Mouse (Mus musculus): ENCODE data around the gene Zyg11b. TPM values are rescaled to one million over a fixed set of nuclear protein-coding genes. Genes with fewer than 3 reads are reported as not detected.

Zyg11b gene
- polyA plus RNA-seq, 1 experiment from 2014 or later: 5.7 TPM

DNA sequence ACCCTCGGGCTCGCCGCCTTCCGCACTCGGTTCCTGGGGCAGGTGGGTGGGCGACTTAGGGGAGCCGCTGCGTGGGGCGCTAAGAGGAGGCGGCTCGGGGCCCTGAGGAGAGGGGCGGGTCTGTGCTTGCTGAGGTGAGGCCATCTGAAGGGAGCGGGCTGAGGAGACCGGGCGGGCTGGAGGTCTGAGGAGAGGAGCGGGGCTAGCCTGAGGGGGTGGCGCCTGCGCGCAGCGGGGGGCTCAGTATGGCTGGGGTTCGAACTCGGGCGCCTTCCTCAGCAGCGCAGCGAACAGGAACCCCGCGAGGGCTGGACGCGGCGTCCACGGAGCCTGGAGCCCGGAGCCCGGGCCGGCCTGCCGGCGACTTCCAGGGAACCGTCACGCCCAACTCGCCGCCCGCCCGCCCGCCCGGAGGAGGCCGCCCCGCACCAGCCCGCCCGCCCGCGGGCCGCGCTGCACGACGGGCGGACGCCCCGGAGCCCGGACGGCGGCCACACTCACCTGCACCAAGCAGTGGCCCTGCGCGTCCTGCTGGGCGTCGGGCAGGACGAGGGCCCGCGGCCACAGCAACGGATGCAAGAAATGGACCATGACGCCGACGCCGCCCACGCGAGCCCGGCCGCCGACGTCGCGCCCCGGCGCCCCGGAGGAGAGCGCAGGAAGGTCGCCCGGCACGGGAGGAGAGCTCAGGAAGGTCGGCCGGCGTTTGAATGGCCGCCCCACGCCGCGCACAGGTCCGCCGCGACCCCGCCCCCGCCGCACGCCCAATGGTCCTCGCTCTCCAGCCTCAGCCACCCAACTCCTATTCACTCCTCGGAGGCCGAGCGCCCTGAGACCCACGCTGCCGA is 83.3 kb downstream of the Zyg11b start, which contains the start of gene Zyg11a:
Gene Zyg11a, minus strand, starts transcription at position 717 of the 848 bp plus-strand sequence.
- peak within 1 kb of the TSS; percentile 63 for H3K9ac ChIP-seq (ENCODE audit: low read depth, low read length)
- peak; percentile 80 for ATAC-seq
- H3K36me3 ChIP-seq (ENCODE audit: control insufficient read depth, insufficient read depth, low read length): no peaks in the 10 kb centered on the region
- H3K27ac ChIP-seq (ENCODE audit: low read length): no peak within 1 kb of the TSS
- no peaks in the 10 kb centered on the region for H3K9me3 ChIP-seq (ENCODE audit: control insufficient read depth, low read length)
- WGBS: 2% methylated on average over 81 of the region's 107 CpGs
- H3K4me3 ChIP-seq (ENCODE audit: low read length): peak within 1 kb of the TSS; percentile 62
- H3K27me3 ChIP-seq (replicated peaks; ENCODE audit: control insufficient read depth, insufficient read depth, low read length): peaks cover 6% of the 10 kb centered on the region
- H3K4me1 ChIP-seq (ENCODE audit: control insufficient read depth, insufficient read depth, low read length): peaks cover 9% of the 10 kb centered on the region; the same call in 1 of the 2 replicates
- H3K4me2 ChIP-seq (ENCODE audit: low read depth, low read length): peak within 1 kb of the TSS; percentile 90

DNA sequence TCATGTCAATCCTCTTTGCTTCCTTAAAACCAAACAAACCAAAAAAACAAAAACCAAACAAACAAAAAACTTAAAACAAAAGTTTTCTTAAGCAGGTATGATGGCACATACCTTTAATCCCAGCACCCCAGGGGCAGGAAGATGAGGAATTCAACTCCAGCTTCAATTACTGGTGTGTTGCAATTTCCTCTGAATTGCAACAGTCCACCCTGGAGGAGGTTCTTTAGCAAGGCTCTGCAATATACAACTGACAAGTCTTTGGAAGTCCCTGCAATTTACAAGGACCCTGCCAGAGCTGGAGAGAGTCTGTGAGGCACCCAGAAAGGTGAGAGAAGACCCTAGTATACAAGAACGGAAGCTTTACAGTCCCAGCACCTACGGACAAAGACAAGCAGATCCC is 87.9 kb downstream of the Zyg11b start:
- Histone ChIP-seq H3K4me3 (ENCODE audit: low read length) (no peak overlapping the region), H3K9ac (ENCODE audit: low read depth, low read length) (no peak overlapping the region), H3K4me2 (ENCODE audit: low read depth, low read length) (no peak overlapping the region), H3K27me3 (replicated peaks; ENCODE audit: control insufficient read depth, insufficient read depth, low read length) (peaks cover 3% of the 10 kb centered on the region), H3K27ac (ENCODE audit: low read length) (no peak overlapping the region), H3K4me1 (ENCODE audit: control insufficient read depth, insufficient read depth, low read length) (peaks cover 8% of the 10 kb centered on the region; the same call in 1 of the 2 replicates), H3K36me3 (ENCODE audit: control insufficient read depth, insufficient read depth, low read length) (no peaks in the 10 kb centered on the region), H3K9me3 (ENCODE audit: control insufficient read depth, low read length) (no peaks in the 10 kb centered on the region)
- 89% methylated on average over 2 of the region's 2 CpGs for WGBS
- ATAC-seq: no peak

DNA sequence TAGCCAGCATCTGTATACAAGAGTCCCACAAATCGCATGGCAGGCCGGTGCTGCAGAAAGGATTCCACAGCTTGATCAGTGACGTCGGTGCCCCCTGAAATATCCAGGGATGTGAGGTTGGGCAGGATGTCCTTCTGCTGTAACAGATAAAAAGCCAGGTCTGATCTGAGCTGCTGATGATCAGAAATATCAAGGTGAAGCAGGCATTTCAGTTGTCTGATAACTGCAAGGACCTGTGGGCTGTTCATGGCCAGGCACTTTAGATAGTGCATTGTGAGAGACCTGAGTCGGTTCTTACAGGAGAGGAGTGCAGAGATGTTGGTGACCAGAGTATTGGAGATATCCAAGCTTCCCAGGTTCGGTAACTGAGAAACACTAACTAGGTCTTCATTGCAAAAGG is 96.3 kb downstream of the Zyg11b start:
- Histone ChIP-seq H3K27ac (ENCODE audit: low read length) (no peak overlapping the region), H3K4me2 (ENCODE audit: low read depth, low read length) (no peak overlapping the region), H3K4me1 (ENCODE audit: control insufficient read depth, insufficient read depth, low read length) (no peaks in the 10 kb centered on the region), H3K4me3 (ENCODE audit: low read length) (no peak overlapping the region), H3K27me3 (replicated peaks; ENCODE audit: control insufficient read depth, insufficient read depth, low read length) (no peaks in the 10 kb centered on the region), H3K36me3 (ENCODE audit: control insufficient read depth, insufficient read depth, low read length) (no peaks in the 10 kb centered on the region), H3K9me3 (ENCODE audit: control insufficient read depth, low read length) (no peaks in the 10 kb centered on the region), H3K9ac (ENCODE audit: low read depth, low read length) (no peak overlapping the region)
- 89% methylated on average over 6 of the region's 6 CpGs for WGBS
- no peak for ATAC-seq

DNA sequence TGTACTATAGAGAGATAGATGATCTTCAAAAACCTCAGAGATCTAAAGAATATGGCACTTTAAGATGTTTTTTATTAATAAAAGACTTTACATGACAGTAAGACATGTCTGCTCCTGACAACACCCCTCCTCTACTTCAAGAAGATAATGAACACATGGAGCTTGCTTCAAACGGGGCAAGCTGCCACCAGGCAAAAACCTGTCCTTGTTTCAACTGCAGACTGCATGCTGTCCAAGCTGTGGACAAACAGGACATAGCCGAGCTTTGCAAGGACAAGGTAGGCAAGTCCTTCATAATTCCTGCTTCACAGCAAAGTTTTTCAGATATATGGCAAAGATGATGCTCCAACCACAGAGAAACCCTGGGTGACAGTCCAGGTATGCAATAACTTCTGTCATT is 101.7 kb downstream of the Zyg11b start:
- peaks cover 3% of the 10 kb centered on the region; the same call in 1 of the 2 replicates for H3K4me1 ChIP-seq (ENCODE audit: control insufficient read depth, insufficient read depth, low read length)
- H3K4me2 ChIP-seq (ENCODE audit: low read depth, low read length): no peak overlapping the region
- no peaks in the 10 kb centered on the region for H3K9me3 ChIP-seq (ENCODE audit: control insufficient read depth, low read length)
- 60% methylated on average over 2 of the region's 2 CpGs for WGBS
- no peaks in the 10 kb centered on the region for H3K36me3 ChIP-seq (ENCODE audit: control insufficient read depth, insufficient read depth, low read length)
- no peaks in the 10 kb centered on the region for H3K27me3 ChIP-seq (replicated peaks; ENCODE audit: control insufficient read depth, insufficient read depth, low read length)
- H3K4me3 ChIP-seq (ENCODE audit: low read length): no peak overlapping the region
- no peak for ATAC-seq
- no peak overlapping the region for H3K9ac ChIP-seq (ENCODE audit: low read depth, low read length)
- H3K27ac ChIP-seq (ENCODE audit: low read length): no peak overlapping the region

DNA sequence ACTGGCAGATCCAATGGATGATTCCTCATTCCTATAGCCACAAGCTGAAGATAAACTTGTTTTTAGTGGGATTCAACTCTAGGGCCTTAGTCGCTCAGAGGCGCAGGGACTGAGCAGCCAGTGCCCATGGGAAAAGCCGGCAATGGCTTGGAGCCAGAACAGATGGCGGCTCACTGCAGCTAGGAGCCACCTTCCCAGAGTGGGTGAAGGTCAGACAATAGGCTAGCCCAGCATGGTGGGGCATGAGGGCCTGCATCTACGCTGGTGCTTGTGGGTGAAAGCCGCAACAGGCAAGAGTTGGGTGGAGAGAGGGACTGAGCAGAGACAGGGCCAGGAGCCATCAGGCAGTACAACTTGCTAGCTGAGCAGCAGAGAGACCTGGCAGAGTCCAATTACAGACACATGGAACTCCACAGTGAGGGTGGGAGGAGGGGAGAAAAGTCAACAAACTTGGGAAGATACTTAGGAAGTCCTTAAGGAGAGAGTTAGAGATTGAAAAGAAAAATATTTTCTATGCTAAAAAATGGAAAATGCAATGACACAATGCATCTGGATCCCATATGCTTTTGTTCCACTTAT is 104.5 kb downstream of the Zyg11b start:
- peak overlapping the region; percentile 19; the same call in 1 of the 2 replicates for H3K9ac ChIP-seq (ENCODE audit: low read depth, low read length)
- ATAC-seq: 0 out of 2 replicates have a peak, but pooled peaks have one; percentile 31
- no peaks in the 10 kb centered on the region for H3K9me3 ChIP-seq (ENCODE audit: control insufficient read depth, low read length)
- H3K27ac ChIP-seq (ENCODE audit: low read length): 0 out of 2 replicates have a peak overlapping the region, but pooled peaks have one; percentile 33
- 67% methylated on average over 6 of the region's 6 CpGs for WGBS
- no peak overlapping the region for H3K4me3 ChIP-seq (ENCODE audit: low read length)
- no peaks in the 10 kb centered on the region for H3K36me3 ChIP-seq (ENCODE audit: control insufficient read depth, insufficient read depth, low read length)
- H3K27me3 ChIP-seq (replicated peaks; ENCODE audit: control insufficient read depth, insufficient read depth, low read length): no peaks in the 10 kb centered on the region
- H3K4me1 ChIP-seq (ENCODE audit: control insufficient read depth, insufficient read depth, low read length): peaks cover 3% of the 10 kb centered on the region; the same call in 1 of the 2 replicates
- H3K4me2 ChIP-seq (ENCODE audit: low read depth, low read length): no peak overlapping the region

DNA sequence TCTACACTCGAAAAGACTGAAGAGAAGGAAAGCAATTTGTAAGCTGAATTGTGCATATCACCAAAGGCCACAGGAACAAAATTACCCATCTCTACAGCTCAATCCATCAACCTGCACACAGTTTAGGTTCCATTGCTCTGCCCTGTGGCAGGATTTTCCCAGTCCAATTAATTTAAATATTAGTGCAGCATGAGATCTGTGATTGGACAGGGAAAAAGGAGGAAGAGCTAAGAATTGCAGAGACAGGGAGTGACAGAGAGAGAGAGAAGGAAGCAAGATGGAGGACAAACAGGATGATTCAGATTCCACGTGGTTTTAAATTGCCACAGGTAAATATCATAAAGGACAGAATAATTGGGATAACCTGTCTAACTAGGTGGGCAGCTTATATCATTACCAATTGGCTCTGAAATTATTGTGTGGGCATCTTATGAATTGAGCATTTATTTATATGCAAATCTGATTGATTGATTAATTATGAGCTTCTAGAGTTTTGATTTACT is 108.0 kb downstream of the Zyg11b start:
- no peaks in the 10 kb centered on the region for H3K9me3 ChIP-seq (ENCODE audit: control insufficient read depth, low read length)
- WGBS: 67% methylated on average over 2 of the region's 2 CpGs
- no peaks in the 10 kb centered on the region for H3K36me3 ChIP-seq (ENCODE audit: control insufficient read depth, insufficient read depth, low read length)
- H3K4me3 ChIP-seq (ENCODE audit: low read length): no peak overlapping the region
- H3K27ac ChIP-seq (ENCODE audit: low read length): no peak overlapping the region
- H3K27me3 ChIP-seq (replicated peaks; ENCODE audit: control insufficient read depth, insufficient read depth, low read length): no peaks in the 10 kb centered on the region
- H3K9ac ChIP-seq (ENCODE audit: low read depth, low read length): no peak overlapping the region
- ATAC-seq: no peak
- H3K4me2 ChIP-seq (ENCODE audit: low read depth, low read length): no peak overlapping the region
- H3K4me1 ChIP-seq (ENCODE audit: control insufficient read depth, insufficient read depth, low read length): peaks cover 3% of the 10 kb centered on the region; the same call in 1 of the 2 replicates

DNA sequence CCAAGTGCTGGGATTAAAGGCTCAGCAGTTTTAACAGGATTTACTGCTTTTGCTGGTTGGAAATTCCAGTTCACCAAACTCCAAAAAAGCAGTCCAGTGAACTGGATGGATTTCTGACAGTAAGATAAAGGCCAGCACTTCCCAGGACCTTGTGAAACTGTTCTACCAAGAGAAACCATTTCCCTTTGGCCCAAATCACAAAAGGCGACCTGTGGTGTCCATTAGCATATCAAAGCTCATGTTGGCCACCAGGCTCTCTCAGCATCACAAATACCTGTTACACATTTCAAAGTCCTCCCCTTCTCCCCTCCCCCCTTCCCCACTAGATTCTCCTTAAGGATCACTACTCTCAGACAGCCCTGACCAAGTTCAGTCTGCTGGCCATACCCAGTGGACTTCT is 118.6 kb downstream of the Zyg11b start:
- no peaks in the 10 kb centered on the region for H3K36me3 ChIP-seq (ENCODE audit: control insufficient read depth, insufficient read depth, low read length)
- H3K9ac ChIP-seq (ENCODE audit: low read depth, low read length): no peak overlapping the region
- H3K27ac ChIP-seq (ENCODE audit: low read length): no peak overlapping the region
- no peak for ATAC-seq
- no peak overlapping the region for H3K4me2 ChIP-seq (ENCODE audit: low read depth, low read length)
- no peak overlapping the region for H3K4me3 ChIP-seq (ENCODE audit: low read length)
- no peaks in the 10 kb centered on the region for H3K9me3 ChIP-seq (ENCODE audit: control insufficient read depth, low read length)
- 64% methylated on average over 1 of the region's 1 CpGs for WGBS
- 0 out of 2 replicates have a peak, but pooled peaks cover 2% of the 10 kb centered on the region for H3K4me1 ChIP-seq (ENCODE audit: control insufficient read depth, insufficient read depth, low read length)
- H3K27me3 ChIP-seq (replicated peaks; ENCODE audit: control insufficient read depth, insufficient read depth, low read length): no peaks in the 10 kb centered on the region

Other genes with a start within 250 kb of the Zyg11b start
- gene Podn, start 204.7 kb downstream of the Zyg11b start, polyA plus RNA-seq (2015; fragmentation: Nextera tagmentation; extraction: Ambion mirVana): 0.72 and 1.5 TPM in 2 replicates
- gene Scp2, start 156.1 kb downstream of the Zyg11b start, polyA plus RNA-seq (2015; fragmentation: Nextera tagmentation; extraction: Ambion mirVana): 372 and 434 TPM in 2 replicates
- gene Echdc2, start 135.7 kb downstream of the Zyg11b start, polyA plus RNA-seq (2015; fragmentation: Nextera tagmentation; extraction: Ambion mirVana): 34.4 and 36.0 TPM in 2 replicates
- gene Zyg11a, start 83.0 kb downstream of the Zyg11b start, polyA plus RNA-seq (2015; fragmentation: Nextera tagmentation; extraction: Ambion mirVana): 0.09 and 0.15 TPM in 2 replicates
- gene Coa7, start 27.0 kb upstream of the Zyg11b start, polyA plus RNA-seq (2015; fragmentation: Nextera tagmentation; extraction: Ambion mirVana): 67.0 and 68.5 TPM in 2 replicates
- 0.72 and 0.99 TPM in 2 replicates for gene Shisal2a, start 82.3 kb upstream of the Zyg11b start, polyA plus RNA-seq (2015; fragmentation: Nextera tagmentation; extraction: Ambion mirVana)
- 33.0 and 34.9 TPM in 2 replicates for gene Gpx7, start 105.9 kb upstream of the Zyg11b start, polyA plus RNA-seq (2015; fragmentation: Nextera tagmentation; extraction: Ambion mirVana)
- gene Tut4, start 158.3 kb upstream of the Zyg11b start, polyA plus RNA-seq (2015; fragmentation: Nextera tagmentation; extraction: Ambion mirVana): 29.0 and 34.7 TPM in 2 replicates

Measured in intestine, embryonic 16.5 days (tissue).